Mouse (Mus musculus) c-Kit-positive CD71-positive TER-119-negative erythroid progenitor cells, embryonic 14.5 days (primary cell): Measurements from ENCODE around the gene Nppa.
"Not testable (repeated sequence)": the region's sequence is repeated elsewhere in the genome, so short reads cannot be mapped to it uniquely, and the experiment has no call there.

Experiments
- DNase-seq: peaks from one replicate; pipeline ENCODE4 v3.0.0-alpha.2; 2013; ENCODE audit warnings: low read depth

Nppa gene

GRCm38 (mm10) chr4:148011332-148011731, 10.8 kb downstream of the Nppa start:
- no peak for DNase-seq

DNA sequence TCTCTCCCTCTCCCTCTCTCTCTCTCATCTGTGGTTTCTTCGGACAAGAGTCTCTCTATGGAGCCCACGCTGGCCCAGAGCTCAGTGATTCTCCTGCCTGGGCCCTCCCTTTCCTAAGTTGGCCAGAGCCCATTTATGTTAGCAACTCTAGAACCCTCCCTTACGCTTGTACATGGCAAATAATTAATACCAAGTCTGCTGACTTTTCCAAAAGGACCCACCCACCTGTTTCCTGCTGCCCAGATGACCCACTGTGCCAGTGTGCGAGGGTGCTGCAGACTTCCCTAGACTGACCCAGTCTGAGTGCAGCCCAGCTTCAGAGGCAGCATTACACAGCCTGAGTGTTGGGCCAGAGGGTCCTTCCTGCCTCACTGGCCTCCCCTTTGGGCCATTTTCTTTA, 11.7 kb downstream of the Nppa start:
- DNase-seq = no peak

DNA sequence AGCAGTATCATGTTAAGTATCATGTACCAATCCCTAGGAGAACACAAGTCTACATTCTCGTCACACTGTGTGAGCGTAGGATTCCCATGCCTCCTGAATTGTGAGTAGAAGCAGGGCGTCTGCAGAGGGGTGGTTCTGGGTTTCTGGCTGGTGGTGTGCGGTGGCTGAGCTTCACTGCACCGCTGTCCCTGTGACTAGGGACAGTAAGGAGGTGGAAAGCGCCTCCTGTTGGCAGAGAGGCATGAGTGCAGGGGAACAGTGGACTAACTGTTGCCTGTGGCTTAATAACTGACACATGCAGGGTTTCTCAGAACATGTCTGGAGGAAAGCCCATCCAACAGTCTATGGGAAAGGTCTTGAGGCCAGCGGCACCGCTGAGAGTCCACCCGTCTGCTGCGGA, 14.9 kb downstream of the Nppa start:
- DNase-seq = no peak

- DNase-seq = no peak
Measured at GRCm38 (mm10) chr4:148016981-148017380, 16.5 kb downstream of the Nppa start.

DNA sequence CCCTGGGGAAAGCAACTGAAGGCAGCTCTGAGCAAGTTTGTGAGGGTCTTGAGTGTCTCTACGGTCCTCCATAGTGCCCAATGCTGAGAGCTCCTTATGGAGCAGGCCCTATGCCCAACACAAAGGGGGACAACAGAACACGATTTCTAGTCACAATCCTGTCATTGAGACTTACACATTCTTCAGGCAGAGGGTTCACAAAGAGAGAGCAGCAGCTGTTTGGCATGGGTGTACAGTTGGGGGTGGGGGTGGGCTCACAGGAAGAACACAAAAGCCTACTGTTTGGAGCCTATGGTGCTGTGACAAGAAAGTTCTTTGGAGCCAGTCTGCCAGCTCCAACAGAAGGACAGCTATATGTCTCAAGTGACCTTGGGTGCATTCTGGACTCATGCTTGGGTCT, 17.9 kb downstream of the Nppa start:
- no peak for DNase-seq

- DNase-seq = no peak
Measured at GRCm38 (mm10) chr4:148024003-148024402, 23.5 kb downstream of the Nppa start.

DNA sequence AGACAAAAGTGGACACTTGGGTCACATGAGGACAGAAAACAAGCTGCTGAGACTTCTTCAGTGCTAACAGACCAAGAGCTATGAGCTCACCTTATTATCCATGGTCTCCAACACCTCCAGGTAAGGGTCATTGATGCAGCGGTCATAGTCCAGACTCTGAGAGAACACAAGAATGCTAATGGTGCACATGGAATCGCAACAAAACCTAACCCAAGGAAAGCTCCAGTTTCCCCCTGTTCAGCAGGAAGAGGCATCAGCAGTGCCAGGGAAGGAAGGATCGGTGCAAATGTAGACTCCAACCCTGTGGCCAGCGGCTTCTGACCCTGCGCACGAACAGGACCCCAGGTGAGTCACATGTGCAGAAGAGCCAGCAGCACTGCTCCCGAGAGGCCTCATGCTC, 28.8 kb downstream of the Nppa start:
- no peak for DNase-seq

DNA sequence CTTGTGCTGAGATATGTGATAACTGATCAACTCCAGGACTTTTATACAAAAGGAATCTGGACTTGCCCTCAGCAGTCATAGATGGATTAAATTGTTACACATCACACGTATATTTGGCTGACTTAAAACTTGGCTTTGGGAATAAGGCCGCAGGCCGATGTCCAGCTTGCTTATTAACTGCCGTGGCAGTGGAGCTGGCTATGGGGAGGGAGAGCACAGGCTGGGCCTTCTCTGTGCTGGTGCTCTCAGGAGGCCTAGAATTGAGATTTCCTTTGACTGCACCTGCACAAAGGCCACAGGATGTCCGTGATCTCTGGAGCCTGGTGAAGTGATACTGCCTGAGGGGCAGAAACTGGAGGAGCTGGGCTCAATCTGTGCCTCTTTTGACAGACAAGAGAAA, 30.0 kb downstream of the Nppa start:
- no peak for DNase-seq

GRCm38 (mm10) chr4:148033858-148034410, 33.4 kb downstream of the Nppa start:
- no peak for DNase-seq

GRCm38 (mm10) chr4:148035440-148035839, 34.9 kb downstream of the Nppa start:
- no peak for DNase-seq

GRCm38 (mm10) chr4:148038079-148038599, 37.6 kb downstream of the Nppa start:
- DNase-seq = no peak

DNA sequence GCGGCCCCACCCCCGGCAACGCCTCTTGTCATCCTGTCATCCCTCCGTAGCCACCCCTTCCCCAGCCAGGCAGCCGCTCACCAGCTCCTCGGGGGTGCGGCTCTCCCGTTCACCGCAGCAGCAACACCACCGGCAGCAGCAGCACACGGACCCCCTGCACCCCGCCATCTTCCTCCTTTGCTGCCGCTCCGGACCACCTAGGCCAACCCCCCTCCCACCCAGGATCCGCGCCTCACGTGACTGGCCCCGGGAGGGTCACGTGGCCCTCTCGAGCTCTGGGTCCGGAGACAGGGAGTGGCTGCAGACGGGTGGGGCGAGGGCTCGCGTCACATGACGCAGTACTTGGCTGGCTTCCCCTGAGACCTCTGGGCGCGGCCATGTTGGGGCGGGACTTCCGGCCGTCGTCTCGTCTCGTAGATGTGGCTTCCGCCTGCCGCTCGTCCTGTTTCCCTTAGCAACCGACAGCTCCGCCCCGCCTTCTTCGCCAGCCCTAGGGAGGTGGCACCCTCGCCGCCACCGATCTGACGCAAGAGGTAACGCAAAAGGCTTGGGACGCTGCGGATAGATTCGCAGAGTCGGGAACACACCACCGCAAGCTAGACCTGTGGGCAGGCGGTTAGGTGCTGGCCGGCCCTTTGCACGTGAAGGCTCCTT, 38.2 kb downstream of the Nppa start, which contains the start of the genes Clcn6 and Mthfr:
Gene Clcn6 (minus strand): TSS at position 222 of the 654 bp plus-strand sequence.
Gene Mthfr (plus strand): TSS at position 478 of the 654 bp plus-strand sequence.
- DNase-seq = peak; percentile 98

GRCm38 (mm10) chr4:148039254-148040028, 38.9 kb downstream of the Nppa start:
- DNase-seq = peak; percentile 29

DNA sequence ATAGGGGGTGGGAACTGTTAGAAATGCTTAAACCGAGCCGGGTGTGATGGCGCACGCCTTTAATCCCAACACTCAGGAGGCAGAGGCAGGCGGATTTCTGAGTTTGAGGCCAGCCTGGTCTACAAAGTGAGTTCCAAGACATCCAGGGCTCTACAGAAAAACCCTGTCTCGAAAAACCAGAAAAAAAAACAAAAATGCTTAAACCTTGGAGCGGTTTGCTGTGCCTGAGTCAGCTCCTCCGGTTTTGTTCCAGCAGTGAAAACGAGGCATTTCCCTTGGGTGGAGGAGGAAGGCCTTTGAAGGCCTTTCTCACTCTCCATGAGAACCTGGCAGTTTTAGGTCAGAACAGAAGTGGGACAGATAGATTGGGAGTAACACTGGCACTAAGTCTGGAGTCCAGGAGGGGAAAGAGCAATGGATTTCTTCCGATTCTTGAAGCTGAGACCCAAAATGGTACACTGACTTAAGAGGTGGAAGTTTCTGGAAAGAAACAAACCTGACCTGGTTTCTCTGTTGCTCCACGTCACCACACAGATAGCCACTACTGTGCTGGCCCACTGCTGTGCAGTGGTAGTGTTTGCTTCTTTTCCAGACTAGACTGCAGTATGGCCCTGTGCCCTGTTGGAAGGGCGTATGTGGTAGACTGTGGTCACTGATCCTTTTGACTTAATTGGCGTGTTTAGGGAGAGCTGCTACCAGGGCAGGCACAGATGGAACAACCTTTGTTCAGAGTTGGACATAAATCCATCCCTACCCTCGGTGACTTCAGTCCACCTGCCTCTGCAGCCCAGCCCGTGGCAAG, 39.7 kb downstream of the Nppa start:
- DNase-seq = no peak

DNA sequence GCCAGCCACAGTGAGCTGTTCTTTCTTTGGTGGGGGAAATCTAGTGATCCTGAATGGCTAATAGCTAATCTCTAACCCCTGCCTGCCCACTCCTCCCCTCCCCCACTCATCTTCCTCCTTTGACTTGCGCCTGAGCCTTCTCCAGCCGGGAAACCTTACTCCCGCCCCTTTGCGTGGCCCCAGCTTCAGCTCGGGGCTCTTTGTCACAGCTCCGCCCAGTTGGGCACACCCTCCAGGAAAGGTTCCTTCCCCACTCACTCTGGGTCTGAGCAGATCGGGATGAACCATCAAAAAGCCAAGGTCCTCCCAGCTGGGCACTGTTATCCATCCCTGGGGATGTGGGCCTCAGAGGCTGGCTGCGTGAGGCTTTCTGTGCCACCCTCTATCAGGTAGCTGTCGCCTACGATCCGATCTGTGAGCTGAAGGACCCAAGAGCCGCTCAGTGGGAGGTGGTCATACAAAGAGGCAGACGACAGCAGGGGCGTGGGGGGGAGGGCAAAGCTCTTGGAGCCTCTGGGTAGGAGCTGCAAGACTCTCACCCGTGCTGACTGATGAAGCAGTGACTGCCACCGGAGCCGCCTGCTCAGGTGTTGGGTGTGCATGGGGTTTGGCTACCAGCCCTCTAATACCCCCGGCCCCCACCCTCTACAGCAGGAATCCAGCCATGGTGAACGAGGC, 40.5 kb downstream of the Nppa start:
- DNase-seq = peak; percentile 47

DNA sequence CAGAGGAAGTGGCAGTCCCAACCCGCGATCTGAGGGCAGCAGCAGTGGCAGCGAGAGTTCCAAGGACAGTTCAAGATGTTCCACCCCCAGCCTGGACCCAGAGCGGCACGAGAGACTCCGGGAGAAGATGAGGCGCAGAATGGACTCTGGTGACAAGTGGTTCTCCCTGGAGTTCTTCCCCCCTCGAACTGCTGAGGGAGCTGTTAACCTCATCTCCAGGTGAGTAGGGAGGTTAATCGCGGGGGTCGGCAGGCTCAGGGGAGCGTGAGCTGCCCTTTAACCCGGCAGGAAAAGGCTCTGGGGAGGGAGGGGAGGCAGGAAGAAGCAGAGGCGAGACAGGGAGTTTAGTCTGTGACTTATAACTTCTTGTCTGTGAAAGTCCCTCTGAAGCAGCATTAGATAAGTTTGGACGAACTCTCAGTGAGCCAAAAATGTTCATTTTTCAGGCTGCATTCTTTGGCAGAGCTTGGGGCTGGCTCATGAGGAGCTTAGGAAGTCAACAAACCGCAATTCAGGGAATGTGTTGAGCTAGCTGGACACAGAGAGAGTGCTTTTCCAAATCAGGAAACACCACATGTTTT, 41.2 kb downstream of the Nppa start:
- no peak for DNase-seq

- not testable (repeated sequence) for DNase-seq
Measured at GRCm38 (mm10) chr4:148043327-148043726, 42.8 kb downstream of the Nppa start.

GRCm38 (mm10) chr4:148044113-148044512, 43.6 kb downstream of the Nppa start:
- no peak for DNase-seq

DNA sequence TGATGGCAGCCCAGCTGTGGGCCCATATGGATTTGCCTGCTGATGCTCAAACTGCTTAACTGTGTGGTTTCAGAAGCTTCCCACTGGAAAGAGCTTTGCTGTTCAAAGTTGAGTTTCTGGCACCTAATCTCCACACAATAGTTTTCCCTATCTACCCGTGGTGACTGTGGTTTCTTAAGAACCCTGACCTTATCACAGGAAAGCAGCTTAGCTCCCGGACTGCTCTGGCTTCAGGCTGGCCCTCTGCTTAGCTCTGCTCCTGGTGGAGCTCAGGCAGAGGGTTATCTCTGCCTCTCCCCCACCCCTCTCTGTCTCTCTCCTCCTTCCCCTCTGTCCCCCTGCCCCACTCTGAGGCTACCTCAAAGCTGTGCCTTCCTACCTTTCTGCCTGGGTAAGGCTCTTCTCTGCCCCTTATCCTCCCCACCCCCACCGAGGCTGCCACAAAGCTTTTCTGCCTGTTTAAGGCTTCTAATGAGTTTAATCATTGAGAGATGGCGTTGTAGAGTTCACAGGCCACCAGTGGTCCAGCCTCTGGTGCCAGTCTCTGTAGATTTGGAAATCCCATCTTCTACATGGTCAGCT, 46.0 kb downstream of the Nppa start:
- DNase-seq = peak; percentile 73

DNA sequence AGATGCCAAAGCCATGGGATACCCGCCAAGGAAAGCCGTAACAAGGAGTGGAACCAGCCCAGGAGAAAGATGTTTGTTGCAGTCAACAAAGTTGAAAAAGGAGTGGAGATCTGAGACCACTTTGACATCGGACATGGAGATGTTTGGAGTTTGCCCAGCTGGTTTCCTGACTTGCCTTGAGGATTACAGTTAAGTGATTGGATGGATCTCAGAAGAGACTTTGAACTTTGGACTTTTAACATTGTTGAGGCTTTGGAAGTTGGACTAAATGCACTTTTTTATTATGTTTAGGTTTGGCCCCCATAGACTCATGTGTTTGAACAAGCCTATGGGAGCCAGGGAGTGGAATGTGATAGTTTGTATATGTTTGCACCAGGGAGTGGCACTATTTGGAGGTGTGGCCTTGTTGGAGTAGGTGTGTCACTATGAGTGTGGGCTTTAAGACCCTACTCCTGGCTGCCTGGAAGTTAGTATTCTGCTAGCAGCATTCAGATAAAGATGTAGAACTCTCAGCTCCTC, 49.9 kb downstream of the Nppa start:
- not testable (repeated sequence) for DNase-seq
